Mouse (Mus musculus) left cerebral cortex, postnatal 36 days (tissue): Measurements from ENCODE around the gene Lmna. TPM values are rescaled to one million over a fixed set of nuclear protein-coding genes. Genes with fewer than 3 reads are reported as not detected.
A peak's percentile ranks its signal among the peaks of the same experiment; 100 is the strongest.

Experiments
- DNase-seq, 2 experiments: peaks; one replicate each; pipeline ENCODE4 v3.0.0; 2021 to 2022; ENCODE audit warnings: low spot score in 2 of 2, mixed read lengths in 1 of 2
- intact Hi-C: fragments of 180-260 bp; cut with DNase I; formaldehyde crosslinking; loops from one replicate; pipeline ENCODE4 v1.15.1; 2025
- total RNA-seq, 2 experiments: library from RNA; stranded (reverse); gene quantifications; 2 replicates each; pipeline ENCODE4 v1.2.3; 2021

Gene Lmna
- total RNA-seq, 2 experiments from 2014 or later: 47.1 to 57.3 TPM

DNA sequence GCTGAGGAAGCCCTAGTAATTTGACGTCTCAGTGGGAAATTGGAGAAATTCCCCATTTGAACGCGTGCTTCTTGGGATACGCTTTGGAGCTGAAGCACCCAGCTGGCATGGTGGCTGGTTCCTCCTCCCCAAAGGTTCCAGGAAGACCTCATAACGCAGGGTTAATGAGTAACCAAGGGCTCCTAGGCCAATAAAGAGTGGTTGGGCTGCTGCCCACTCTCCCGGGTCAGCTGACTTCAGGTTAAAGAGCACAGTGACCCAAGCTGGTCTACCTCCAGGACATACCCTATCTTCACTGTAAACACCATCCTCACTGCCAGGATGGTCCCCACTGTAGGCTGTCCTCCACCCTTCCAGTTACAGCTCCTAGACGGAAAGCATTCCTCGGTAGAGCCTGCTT is 53.4 kb downstream of the Lmna start:
- intact Hi-C loops: no loop called here
- DNase-seq: no peak

DNA sequence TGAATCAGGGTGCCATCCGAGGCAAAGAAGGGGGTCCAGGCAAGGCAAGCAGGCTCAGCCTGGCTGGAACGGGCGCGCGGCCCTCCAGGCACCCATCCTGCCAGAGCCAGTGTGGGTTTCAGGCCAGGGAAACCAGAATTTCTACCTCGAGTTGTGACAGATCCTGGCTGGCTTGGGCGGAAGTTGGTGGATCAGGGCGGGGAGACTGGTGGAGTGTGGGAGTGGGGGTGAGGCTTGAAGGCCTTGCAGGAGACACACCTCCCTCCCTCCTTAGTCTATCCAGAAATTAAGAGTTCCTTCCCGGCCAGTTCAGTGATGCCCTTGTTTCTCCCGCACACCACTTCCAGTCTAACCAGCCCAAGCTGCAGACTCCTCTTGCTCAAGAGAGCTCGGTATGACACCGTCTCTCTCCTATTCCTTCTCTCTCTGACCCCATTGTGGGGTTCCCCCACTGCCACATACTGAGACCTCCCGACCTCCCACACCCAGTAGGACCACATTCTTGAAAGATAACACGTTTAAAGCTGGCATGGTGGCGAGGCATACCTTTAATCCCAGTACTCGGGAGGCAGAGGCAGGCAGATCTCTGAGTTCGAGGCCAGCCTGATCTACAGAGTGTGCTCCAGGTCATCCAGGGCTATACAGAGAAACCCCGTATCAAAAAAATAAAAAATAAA is 54.0 kb downstream of the Lmna start:
- intact Hi-C loops: no loop called here
- no peak for DNase-seq

DNA sequence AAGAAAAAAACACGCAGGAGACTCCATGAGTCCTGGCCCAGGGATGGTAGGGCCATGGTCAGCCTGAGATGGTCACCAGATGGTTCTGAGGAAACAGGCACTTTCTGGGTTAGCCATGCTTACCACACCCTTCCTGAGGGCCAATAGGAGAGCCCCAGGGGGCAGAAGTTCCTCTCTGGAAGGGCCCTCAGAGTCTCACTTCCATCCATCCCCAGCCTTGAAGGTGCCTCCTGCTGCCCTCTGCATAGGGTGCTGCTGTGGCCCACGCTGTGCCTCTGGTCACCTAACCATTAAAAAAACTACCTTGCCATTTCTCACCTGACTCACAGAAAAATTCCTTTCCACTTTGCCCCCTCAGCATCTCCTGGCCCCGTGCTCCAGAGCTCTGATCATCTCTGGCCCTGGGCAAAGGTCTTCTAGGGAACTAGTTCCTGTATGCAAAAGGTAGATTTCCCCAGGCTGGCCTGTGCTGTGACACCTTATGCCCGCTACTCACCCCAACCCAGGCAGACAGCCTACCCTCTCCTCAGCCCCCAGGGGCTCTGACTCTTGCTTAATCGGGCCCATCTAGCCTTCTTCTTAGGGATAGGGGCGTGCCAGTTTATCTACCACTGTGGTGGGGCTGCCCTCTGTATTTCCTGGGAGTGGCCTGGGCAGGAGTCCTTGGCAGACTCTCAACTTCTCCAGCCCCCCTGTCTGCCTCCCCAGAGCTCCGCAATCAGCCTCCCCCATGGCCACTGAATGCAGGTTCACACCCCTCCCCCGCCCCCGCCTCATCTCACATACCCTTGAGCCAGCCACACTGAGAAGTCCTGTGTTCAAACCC is 54.8 kb downstream of the Lmna start:
- intact Hi-C loops: no loop called here
- DNase-seq: no peak

DNA sequence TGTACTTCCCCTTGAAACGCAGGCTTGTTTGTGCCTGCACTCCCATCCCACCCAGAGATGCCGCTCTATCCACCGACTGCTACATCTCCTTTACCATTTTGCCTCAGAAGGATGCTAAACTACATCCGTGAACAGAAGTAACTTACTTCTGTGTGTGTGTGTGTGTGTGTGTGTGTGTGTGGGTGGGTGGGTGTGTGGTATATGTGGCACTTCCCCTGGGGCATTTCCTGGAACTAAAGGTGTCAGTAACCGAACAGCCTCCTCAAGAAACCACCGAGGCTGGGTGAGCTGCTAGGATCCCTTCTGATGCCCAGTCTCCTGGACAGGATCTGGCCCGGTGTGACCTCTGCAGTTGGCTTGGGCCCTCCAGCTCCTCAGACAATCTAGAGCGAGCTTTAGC is 55.8 kb downstream of the Lmna start:
- no peak for DNase-seq
- intact Hi-C loops: no loop called here

DNA sequence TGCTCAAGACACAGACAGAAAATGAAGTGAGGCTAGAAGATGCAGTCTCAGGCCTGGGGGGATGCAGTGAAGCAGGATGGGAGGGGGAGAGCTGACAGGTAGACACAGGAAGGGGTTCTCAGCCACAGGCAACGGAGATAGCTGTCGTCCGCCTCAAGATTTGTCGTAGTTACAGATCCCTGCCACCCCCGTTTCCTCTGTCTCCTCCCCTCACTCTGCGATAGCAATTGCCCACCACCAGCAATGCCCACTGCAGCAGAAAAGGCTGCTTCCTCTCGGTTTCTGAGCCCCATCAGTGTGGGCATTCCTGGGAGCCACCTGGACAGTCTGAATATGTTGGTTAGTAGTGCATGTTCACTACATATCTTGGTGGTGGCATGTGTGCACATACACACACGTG is 56.4 kb downstream of the Lmna start:
- no peak for DNase-seq
- intact Hi-C loops: no loop called here

DNA sequence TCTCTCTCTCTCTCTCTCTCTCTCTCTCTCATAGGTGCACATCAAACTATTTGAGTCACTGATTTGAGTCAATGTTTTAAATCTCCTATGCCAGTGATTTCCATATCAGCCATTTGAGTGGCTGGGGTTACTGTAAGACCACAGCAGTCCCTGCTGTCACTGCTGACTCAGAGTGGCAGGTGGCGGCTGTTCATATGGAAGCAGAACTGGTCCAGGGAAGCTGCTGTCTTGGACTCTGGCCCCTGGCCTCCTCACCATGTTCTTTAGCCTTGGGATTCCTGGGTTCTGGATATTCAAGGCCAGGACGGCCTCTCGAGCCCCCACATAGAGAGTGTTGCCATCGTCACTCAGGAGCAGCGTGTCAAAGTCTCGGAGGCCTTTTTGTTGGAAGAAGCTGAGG is 57.0 kb downstream of the Lmna start:
- no peak for DNase-seq
- intact Hi-C loops: no loop called here

DNA sequence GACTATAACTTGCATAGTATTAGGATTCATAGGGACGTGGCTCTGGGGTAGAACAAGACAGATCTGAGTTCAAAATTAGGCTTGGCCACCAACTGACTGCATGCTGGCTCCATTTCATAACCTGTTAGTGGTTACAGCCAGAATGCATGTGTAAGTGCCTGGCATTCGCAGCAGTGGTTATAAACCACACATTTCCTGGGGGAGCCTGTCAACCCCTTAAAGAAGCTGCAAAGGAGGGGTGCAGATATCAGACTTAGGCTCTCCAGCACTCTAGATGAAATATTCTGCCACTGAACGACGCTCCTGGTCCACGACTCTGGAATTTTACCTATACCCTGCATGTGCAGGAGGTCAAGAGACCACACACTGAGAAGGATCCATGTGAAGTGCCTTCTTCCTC is 57.5 kb downstream of the Lmna start:
- intact Hi-C loops: no loop called here
- no peak for DNase-seq

DNA sequence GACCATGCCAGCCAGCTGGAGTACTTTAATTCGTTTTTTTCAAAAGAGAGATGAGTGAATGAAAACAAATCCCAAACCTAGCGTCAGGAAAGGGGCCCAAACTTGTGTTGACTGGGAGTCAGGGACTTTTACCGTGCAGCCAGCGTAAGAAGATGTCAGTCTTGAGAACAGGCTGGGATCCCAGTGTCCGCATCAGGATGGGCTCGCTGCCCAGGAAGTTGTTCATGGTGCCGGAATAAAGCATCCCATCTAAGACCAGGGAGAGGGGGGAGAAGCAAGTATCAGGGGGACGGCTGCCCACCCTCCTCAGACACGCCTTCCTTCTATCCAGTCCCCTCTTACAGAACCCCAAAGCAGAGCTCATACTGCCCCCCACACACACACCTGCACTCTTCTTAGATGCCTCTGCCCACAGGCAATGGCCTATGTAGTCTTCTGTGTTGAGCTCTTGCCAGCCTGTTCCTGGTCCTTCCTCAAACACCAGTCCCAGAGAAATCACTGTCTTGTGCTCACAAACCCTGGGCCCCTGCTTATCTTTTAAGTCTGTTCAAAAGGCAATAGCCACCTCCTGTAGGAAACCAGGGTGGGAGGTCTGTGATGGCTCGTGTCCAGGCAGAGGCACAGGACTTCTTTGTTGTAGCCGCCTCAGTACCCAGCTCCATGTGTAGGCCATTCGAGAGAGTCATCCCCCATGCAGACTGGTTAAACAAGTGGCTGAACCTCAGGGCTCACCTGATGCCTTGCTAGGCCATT is 59.2 kb downstream of the Lmna start:
- DNase-seq: no peak
- intact Hi-C loops: no loop called here

DNA sequence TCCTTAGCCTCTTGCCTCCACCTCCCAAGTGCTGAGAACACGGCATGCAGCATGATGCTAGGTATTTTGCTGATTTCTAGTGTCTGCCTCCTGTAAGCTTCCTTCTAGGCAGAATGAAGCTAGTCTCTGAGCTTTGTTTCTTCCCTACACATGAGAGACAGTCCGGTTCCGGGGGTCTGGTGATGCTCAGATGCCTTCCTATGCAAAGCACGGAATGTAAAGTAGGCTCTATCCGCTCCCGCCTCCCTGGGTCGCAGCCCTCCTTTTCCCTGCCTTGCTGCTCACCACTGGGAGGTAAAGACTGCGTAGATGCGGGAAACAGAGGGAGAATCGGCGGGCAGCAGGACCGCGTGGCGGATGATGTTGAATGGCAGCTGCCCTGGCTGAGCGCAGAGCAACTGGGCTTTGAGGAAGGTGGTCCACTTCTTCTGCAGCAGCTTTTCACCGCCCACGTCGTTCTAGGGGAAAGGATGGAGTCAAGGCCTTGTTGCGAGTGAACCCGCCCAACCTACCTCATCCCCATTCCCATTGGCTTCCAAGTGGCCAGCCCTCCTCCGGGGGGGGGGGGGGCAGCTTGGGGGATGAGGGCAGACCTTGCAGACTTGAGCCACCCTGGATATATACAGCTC is 60.2 kb downstream of the Lmna start:
- intact Hi-C loops: no loop called here
- no peak for DNase-seq

DNA sequence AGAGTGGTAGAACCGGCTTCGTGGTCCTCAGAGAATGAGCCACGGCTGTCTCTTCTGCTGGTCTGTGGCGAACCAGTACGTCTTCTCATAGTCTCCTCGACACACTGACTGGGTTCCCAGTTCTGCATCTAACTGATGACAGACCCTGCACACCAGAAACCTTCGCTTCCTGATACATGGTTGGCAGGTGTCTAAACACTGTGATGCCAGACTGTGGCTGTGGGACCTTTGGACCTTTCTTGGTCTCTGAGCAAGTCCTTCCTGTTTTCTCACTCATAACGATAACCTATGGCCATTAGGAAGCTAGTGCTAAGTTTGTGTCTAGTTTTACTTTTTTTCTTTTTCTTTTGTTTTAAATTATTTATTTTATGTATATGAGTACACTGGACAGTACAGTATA is 61.3 kb downstream of the Lmna start:
- intact Hi-C loops: no loop called here
- DNase-seq: no peak

DNA sequence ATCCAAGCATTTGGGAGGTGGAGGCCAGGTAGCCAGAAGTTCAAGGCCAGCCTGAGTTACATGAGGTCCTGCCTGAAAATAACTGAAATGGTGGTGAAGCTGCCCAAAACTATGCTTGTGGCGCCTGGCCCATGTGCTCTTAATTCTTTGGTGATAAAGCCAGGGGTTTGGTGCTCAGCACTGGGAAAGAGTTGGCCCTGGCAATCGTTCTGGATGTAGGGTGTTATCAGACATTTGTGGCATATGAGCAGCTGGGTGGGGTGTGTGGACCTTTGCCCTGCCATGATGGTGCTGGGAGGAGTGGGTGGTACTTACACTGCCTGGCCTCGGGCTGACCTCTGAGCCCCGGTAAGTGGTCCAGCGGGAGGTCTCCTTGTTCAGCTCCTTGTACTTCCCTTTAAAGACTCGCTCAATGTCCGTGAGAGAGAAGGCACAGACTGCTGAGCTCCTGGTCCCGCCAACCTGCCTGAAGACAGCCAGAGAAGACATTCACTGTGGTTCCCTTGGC is 62.0 kb downstream of the Lmna start:
- no peak for DNase-seq
- intact Hi-C loops: no loop called here

DNA sequence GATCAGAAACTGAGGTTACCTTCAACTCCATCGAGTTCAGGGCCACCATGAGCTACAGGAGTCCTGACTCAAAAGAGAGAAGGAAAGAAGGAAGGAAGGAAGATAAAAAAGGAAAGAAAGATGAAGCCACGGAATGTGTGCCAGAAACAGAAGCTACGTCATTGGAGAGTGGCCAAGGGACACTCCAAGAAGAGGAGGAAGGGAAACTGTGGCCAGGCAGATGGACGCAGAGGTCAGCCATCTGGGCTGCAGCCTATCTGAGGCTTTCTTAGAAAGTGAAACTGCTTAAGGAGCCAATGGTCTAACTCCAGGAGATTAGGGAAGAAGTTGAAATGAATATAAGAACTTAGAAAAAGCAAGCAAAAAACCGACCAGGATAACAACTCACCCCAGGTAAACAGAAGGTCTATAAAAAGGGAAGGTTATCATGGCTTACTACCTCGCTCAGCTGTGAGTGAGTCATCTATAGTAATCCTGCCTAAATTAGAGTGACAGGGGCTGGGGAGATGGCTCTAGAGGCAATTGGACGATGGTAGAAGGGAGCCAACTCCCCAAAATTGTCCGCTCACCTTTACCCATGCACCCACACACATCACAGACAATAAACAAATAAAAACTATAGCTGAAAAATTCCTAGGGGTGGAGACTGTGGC is 63.2 kb downstream of the Lmna start:
- DNase-seq: no peak
- intact Hi-C loops: no loop called here

DNA sequence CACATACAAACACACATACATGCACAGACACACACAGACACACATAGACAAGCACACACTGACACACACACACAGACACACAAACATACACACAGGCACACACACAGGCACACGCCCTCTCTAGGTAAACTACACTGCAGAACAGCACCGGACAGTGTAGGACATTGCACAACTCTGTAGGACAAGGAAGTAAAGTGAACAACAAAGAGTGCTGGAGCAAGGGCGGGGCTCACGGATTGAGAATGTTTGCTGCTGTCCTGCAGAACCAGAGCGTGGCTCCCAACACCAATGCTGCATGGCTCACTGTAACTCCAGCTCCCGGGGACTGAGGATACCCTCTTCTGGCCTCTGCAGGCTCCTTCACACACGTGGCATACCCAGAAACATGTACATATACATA is 66.9 kb downstream of the Lmna start:
- intact Hi-C loops: no loop called here
- DNase-seq: no peak

DNA sequence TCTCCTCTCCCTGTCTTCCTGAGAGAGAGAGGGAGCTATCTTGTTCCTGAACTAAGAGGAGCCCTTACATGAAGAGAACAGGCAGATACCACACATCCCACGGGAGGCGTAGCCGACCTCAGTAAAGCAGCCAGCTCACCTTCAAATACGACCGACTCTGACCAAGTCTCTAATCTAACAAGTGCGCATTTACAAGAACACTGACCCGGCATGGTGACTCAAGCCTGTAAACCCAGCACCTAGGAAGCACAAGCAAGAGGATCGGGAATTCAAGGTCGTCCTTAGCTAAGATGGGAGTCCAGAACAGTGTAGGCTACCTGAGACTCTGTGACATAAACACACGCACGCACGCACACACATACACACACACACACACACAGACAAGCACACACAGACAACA is 67.3 kb downstream of the Lmna start:
- no peak for DNase-seq
- intact Hi-C loops: no loop called here

DNA sequence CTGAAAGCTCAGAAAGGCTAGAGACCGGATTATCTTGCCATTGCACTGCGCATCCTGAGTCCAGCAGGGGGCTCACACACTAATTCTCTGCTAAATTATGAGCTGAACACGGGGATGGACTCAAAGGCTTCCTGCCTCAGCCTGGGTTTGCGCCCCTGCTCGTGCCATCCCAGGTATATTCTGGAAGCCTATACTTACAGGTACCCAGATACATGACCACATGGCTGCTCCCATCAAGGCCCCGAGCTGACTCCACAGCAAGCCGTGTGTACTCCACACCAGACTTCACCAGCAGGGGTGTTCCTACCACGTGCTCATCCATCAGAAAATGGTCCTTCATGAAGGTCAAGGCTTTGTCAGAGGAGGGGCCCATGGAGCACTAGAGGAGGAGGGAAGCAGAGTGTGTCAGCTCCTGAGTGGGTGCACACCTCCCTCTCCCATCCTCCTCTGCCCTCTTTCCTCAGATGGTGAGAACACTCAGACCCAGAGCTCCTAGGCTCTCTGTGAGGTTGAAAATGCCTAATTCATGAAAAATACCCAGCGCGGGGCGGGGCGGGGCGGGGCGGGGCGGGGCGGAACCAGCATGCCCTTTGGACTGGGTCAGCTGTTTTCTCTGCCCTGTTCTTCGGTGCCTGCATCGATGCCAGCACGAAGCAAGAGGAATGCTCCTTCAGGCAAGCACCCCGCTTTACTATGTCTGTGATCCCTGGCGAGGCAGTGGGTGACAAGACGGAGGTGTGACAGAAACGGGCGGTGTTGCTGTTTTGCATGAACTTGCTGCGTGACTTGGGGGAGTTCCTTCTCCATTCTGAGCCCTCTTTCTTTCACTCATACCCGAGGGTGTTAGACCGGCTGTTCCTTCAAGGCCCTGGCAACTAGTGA is 69.0 kb downstream of the Lmna start:
- DNase-seq: peak; percentile 43 to 71
- intact Hi-C loops: loop anchor here (2.0 kb wide), 1 partner anchor 26 kb away; no protein-coding TSS in a partner anchor

DNA sequence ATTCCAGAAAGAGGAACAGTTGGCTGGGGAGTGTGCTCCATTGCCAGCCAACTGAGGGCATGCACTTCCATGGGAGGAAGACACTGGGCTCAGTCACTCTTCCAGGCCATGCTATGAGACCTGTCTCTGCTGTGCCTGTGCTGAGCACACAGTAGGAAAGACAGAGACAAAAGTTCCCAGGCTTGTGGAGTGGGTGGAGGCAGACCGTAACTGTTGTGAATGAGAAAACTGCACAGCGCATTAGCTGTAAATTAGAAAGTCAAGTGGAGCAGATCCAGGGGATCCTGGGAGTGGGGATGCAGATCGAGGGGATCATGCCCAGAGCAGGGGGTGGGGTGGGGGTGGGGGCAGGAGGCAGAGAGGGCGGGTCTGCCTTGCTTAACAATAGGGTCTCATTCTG is 70.2 kb downstream of the Lmna start:
- intact Hi-C loops: no loop called here
- DNase-seq: no peak

DNA sequence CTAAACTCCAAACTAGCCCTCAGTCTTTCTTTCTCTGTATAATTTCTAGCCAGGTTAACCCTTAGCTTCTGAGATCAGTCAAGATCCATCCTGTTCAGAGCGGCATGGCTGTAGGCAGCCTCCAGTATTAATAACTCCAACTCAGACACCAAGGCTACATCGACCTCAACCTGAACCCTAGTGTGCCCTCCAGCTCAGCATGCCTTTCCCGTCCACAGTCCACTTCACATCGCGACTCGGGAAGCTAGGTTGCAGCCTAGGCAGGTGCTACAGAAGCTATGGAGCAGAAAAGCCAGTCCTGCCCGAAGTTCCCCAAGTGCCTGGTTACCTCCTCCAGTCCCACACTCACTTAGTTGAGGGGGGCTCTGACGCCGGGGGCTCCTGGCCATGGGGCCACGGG is 72.3 kb downstream of the Lmna start:
- intact Hi-C loops: no loop called here
- DNase-seq: no peak

DNA sequence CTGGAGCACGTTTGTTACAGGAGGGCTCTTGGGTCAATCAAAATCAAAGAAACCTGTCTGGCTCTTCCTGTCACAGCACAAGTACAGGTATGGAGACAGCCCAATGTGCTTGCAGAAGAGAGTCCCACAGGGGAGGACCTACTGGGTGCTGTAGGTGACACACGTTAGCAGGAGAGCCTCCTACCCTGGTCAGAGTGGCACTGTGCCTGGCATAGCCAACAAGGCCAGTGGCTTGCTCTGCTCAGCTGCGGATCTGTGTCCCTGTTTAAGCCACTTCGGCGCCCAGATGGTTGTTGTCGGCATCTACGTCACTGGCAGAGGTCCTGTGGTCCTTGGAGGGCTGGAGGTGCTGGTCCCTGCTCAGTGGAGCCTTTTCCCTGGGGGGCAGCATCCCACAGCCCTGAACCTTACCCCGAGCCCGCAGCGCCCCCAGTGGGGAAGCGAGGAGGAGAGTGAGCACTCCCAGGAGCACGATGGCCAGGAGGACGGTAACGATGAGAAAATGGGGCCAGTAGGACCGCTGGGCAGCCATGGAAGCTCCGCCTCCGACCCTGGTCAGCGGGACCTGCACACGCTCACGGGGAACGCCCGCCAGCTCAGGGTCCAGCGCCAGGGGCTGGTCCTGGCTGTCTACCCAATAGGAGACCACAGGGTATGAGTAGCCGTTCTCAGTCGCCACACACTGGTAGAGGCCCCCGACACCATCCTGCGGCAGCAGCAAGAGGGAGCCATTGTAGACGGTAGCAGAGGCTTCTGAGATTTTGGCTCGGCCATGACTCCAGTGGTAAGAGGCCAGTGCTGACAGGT is 73.2 kb downstream of the Lmna start:
- DNase-seq: peak; percentile 46 to 50
- intact Hi-C loops: loop anchor here (1.0 kb wide), 1 partner anchor 27 kb away; no protein-coding TSS in a partner anchor
